Mouse (Mus musculus) retina, embryonic 14.5 days (tissue): ENCODE measurements around the gene Otud7b.
"Not testable (repeated sequence)": the region's sequence is repeated elsewhere in the genome, so short reads cannot be mapped to it uniquely, and the experiment has no call there.

Source experiments
- DNase-seq: peaks from one replicate; pipeline ENCODE4 v3.0.0-alpha.2; 2015; ENCODE audit warnings: low spot score

Gene Otud7b

GRCm38 (mm10) chr3:96147950-96148349 is 43.6 kb downstream of the Otud7b start:
- peak; percentile 81 for DNase-seq

DNA sequence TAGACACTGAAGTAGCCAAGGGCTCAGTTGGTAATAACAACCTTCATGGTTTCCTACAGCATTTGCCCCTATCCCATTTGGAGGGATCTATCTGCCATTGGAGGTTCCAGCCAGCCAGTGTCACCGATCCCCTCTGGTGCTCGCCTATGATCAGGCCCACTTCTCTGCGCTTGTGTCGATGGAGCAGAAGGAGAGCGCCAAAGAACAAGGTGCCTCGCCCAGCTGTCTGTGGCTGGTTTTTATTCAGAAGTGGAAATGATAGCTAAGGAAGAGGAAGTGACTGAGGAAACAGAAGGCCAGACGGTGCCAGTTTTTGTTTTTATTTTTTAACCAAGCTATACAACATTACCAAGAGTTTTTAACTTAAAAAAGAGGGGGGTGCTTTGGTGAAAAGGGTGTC is 47.5 kb downstream of the Otud7b start:
- no peak for DNase-seq

DNA sequence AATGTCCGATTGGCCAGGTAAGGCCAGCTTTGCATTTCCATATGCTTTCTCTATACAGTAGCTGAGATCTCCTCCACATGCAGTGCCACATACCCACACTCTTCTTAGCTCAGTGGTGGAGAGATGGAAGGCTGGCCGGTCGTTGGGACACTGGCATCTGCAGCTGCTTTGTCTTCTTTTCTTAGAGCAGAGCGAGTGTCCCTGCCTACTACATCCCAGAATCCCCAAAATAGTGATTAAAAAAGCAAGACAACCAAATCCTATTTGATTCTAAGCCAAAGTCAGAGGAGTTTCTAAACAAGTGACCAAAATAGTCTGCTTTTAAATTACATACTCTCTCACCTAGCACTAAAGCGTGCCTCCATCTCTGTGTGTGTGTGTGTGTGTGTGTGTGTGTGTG is 48.3 kb downstream of the Otud7b start:
- DNase-seq, result no peak

DNA sequence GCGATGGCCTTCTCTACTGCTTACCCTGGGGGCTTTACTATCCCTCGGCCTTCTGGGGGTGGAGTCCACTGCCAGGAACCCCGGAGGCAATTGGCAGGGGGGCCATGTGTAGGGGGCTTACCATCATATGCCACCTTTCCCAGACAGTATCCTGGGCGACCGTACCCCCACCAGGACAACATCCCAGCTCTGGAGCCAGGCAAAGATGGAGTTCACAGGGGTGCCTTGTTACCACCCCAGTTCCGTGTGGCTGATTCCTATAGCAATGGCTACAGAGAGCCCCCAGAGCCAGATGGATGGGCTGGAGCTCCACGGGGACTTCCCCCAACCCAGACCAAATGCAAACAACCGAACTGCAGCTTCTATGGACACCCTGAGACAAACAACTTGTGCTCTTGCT is 51.2 kb downstream of the Otud7b start:
- DNase-seq, result no peak

GRCm38 (mm10) chr3:96159820-96160219 is 55.5 kb downstream of the Otud7b start:
- no peak for DNase-seq

- DNase-seq, result no peak
Observed at GRCm38 (mm10) chr3:96160222-96160802, 56.0 kb downstream of the Otud7b start.

- DNase-seq, result peak; percentile 46
Observed at GRCm38 (mm10) chr3:96160803-96161516, 56.6 kb downstream of the Otud7b start.

GRCm38 (mm10) chr3:96161869-96162840 is 57.8 kb downstream of the Otud7b start, which contains the start of gene Mtmr11:
TSS of gene Mtmr11 (plus strand) at chr3:96162004.
- peak; percentile 21 for DNase-seq

DNA sequence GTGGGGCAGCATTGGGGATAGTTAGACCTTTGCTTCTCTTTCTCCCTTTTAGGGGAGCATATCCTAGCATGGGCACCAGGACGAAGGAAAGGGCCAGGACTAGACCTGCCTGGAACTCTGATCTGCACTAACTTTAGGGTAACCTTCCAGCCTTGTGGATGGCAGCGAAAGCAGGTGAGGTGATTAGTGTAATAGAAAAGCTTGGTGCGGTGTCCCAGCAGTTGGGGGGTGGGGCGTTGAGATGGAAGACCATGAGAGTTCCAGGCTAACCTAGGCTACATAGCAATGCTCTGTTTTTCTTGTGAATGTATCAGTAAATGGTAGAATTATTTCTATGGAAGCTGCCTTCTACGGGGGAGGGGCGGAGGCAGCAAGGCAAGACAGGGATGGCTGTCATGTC is 58.7 kb downstream of the Otud7b start:
- DNase-seq, result no peak

- no peak for DNase-seq
Observed at GRCm38 (mm10) chr3:96168466-96169158, 64.3 kb downstream of the Otud7b start.

GRCm38 (mm10) chr3:96170276-96170675 is 65.9 kb downstream of the Otud7b start:
- DNase-seq, result no peak

DNA sequence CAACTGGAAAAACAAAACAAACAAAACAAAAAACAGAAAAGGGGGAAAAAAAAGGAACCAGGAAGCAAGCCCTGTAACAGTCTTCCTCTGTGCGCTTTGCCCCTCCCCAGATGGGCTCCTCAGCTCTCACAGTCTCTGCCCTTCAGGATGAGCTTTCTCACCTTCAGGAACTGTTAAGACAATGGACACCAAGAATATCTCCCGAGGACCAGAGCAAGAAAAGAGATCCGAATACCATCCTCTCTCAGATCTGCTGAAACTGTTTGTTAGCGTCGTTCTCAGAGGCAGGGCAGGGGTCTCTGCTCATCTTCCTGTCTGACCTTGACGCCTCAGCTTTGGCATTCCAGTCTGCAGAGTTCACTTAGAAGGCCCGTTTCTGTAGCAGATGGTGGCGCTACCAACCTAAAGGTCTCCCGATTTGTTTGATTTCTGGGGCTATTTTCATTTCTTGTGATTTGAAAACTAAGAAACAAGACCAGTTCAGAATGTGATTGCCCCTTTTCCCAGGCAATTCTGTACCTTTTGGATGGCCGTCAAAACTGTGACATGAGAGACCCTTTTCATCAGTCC is 66.7 kb downstream of the Otud7b start:
- no peak for DNase-seq

DNA sequence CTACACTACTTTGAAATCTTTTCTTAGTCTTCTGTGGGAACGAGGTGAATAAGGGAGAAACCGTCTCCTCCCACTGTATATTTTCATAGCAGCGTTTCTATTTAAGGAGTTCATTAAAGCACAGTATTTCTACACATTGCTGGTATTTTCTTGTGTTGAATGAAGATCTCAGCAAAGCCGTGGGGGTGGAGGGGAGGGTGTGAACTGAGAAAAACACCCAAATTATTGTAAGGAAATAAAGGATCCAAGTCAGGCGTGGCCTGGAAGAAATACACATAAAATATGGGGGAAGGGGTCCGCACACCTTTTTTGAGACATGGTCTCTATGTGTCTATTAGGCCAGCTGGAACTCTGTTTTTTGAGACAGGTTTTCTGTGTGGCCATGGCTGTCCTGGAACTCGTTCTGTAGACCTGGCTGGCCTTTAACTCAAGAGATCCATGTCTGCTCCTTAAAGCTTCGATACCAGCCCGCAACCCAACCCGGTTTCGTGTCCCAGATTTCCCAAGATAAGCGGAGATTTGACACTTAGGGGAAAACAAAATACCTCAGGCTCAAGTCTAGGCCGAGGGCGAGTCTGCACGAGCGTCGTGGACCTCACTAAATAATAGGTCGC is 67.4 kb downstream of the Otud7b start:
- DNase-seq, result no peak

DNA sequence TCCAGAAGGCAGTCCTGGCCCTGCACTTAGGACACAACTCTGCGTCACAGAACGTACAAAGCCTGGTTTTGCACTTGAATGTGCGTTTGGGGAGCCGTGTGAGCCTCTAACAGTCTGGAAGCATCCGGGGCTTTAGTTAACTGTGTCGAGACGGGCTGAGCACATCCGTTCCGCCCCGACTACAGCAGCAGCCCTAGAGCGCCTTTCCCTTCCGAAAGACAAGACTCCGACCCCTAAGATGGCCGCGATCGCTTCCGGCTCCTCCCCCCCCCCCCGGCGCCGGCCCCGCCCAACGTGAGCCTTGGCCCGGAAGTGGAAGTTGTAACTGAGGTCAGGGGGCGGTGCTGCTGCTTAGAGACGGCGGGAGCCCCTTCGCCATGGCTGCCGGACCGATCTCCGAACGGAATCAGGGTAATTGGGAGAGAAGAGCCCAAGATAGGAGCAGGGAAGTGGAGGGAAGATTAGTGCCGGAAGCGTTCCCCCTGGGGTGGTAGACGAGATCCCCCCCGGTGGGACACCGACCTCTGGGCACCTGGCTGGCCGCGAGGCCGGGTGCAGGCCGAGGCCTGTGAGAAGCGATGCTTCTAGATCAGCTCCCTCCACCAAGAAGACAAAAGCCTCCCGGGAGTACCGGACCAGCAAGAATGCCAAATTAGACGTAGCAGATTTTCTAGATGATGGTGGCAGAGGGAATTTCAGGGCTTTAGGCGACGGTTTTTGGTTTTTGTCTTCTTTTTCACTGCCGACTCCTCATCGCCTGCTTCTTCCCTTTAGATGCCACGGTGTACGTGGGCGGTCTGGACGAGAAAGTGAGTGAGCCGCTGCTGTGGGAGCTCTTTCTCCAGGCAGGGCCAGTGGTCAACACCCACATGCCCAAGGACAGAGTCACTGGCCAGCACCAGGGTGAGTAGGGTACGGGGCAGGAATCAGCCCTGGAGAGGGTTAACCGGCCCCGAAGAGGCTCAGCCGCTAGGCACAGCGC is 68.2 kb downstream of the Otud7b start, which contains the start of gene Sf3b4:
TSS of gene Sf3b4 (plus strand) at position 136 of the 982 bp plus-strand sequence.
- peak; percentile 92 for DNase-seq

DNA sequence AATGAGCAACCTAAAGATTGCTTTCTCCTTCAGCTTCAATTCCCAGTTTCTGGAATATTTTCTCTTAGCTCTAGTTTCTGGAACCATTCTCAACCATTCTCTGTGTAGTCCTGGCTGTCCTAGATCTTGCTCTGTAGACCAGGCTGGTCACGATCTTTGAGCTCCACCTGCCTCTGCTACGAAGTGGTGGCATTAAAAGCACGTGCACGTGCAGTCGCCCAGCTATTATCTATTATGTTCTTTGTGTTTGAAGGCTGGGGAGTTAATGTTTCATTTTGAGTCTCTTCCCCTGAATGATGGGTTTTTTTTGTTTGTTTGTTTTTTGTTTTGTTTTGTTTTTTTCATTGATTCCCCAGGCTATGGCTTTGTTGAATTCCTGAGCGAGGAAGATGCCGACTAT is 68.9 kb downstream of the Otud7b start:
- no peak for DNase-seq

- not testable (repeated sequence) for DNase-seq
Observed at GRCm38 (mm10) chr3:96174042-96174441, 69.7 kb downstream of the Otud7b start.

GRCm38 (mm10) chr3:96175251-96175650 is 70.9 kb downstream of the Otud7b start:
- no peak for DNase-seq

DNA sequence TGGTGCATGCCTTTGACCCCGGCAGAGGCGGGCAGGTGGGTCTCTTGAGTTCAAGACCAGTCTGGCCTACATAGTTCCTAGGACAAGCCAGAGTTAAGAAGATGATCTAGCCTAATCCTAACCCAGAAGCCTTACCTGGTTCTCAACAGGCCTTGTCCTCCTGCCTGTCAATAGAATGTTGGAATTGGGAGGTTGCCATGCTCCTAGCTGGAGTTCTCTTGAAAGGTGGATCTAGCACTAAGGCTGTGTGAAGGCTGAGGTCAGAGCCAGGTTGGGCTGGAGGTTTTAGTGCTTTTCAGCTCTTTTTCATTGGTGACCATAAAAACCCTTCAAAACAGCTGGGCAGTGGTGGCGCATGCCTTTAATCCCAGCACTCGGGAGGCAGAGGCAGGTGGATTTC is 74.1 kb downstream of the Otud7b start:
- no peak for DNase-seq

DNA sequence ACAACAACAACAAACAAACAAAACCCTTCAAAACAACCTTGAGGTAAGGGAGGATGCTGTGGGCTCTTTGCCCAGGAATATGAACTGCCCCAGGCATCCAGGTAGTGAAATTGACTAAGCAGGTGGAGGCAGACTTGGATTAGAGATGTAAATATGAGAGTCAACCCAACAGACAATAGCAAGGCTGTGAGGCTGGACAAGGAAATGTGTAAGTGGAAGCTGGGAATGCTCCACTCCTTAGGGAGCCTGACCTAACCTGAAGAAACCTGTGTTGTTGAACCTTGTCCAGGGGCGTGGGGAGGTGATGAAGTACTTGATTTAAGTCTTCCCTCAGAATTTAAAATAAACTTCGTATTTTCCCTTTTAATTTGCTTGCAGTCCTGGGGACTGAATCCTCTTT is 74.6 kb downstream of the Otud7b start:
- no peak for DNase-seq

GRCm38 (mm10) chr3:96179531-96179930 is 75.2 kb downstream of the Otud7b start:
- DNase-seq, result no peak
